Mouse (Mus musculus): ENCODE measurements around the gene Rbfox2. TPM values are rescaled to one million over a fixed set of nuclear protein-coding genes. Genes with fewer than 3 reads are reported as not detected.

Rbfox2 gene
- polyA plus RNA-seq, 1 experiment, result 1.3 TPM

- Histone ChIP-seq H3K4me3 (ENCODE audit: insufficient read depth, low read length) (no peak overlapping the region), H3K27ac (ENCODE audit: insufficient read depth, low read depth, low read length) (no peak overlapping the region), H3K4me1 (ENCODE audit: control insufficient read depth, insufficient read depth, low read length) (no peaks in the 10 kb centered on the region)
- no peak for TF ChIP-seq POLR2A (IDR thresholded peaks at IDR 0.05; ENCODE audit: borderline replicate concordance, low read depth, low read length)
- TF ChIP-seq CTCF (IDR thresholded peaks at IDR 0.05; ENCODE audit: low read depth, low read length), result no peak
Observed at GRCm38 (mm10) chr15:77090531-77090930, 216.3 kb downstream of the Rbfox2 start.

DNA sequence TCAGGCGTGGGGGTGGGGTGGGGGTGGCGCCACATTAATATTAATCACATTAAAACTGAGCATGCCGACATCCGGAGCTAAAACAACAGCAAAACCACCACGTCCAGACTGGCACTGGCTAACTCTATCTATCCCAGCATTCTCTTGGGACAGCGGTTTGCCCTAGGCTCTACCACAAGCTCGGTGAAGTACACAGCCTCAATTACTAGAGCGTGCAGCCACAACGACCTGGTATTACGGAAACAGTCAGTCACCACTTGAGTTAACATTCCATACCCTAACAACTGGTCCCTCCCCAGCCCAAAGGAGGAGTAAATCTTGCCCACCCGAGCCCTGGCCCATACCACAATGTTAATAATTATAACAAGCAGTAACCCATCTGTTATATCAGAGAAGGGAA is 217.6 kb downstream of the Rbfox2 start:
- no peak overlapping the region for H3K4me3 ChIP-seq (ENCODE audit: insufficient read depth, low read length)
- no peak overlapping the region for H3K27ac ChIP-seq (ENCODE audit: insufficient read depth, low read depth, low read length)
- no peaks in the 10 kb centered on the region for H3K4me1 ChIP-seq (ENCODE audit: control insufficient read depth, insufficient read depth, low read length)
- no peak for TF ChIP-seq POLR2A (IDR thresholded peaks at IDR 0.05; ENCODE audit: borderline replicate concordance, low read depth, low read length)
- no peak for TF ChIP-seq CTCF (IDR thresholded peaks at IDR 0.05; ENCODE audit: low read depth, low read length)

DNA sequence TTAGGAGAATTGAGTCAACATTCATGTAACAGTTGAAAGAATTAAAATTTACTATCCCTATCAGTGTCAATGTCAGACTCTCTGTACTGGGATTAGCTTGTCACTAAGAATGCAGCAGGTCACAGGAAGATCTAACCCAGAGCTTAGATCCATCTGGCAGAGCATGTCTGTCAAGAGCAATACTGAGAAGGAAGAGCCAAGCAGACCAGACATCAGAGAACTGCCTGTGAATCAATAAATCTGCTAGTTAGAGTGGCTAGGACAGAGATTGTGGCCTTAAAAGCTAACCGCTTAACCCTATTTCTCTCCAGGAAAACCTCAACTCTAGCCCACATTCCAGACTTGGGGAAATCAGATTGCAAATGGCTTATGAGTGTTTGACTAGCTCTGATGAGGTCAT is 220.3 kb downstream of the Rbfox2 start:
- TF ChIP-seq CTCF (IDR thresholded peaks at IDR 0.05; ENCODE audit: low read depth, low read length) (no peak), POLR2A (IDR thresholded peaks at IDR 0.05; ENCODE audit: borderline replicate concordance, low read depth, low read length) (no peak)
- Histone ChIP-seq H3K4me1 (ENCODE audit: control insufficient read depth, insufficient read depth, low read length) (no peaks in the 10 kb centered on the region), H3K27ac (ENCODE audit: insufficient read depth, low read depth, low read length) (no peak overlapping the region), H3K4me3 (ENCODE audit: insufficient read depth, low read length) (no peak overlapping the region)

DNA sequence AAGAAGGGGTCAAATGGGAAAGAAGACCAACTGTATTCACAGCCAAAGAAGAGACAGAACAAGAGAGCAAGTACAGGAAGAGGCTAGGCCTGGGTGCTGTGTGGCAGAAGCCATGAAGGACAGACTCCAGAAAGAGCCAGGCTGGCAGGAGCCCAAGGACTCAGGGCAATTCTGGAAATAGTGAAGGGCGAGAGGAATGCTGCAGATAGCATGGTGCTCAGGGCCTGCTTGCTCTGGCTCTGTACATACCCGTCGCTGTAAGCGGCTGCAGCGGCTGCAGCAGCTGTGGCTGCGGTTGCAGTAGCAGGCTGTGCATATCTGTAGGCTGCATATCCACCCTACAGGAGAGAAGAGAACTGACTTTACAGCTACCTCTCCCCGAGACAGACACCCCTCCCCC is 221.0 kb downstream of the Rbfox2 start:
- no peak for TF ChIP-seq POLR2A (IDR thresholded peaks at IDR 0.05; ENCODE audit: borderline replicate concordance, low read depth, low read length)
- no peak for TF ChIP-seq CTCF (IDR thresholded peaks at IDR 0.05; ENCODE audit: low read depth, low read length)
- H3K27ac ChIP-seq (ENCODE audit: insufficient read depth, low read depth, low read length), result no peak overlapping the region
- no peaks in the 10 kb centered on the region for H3K4me1 ChIP-seq (ENCODE audit: control insufficient read depth, insufficient read depth, low read length)
- no peak overlapping the region for H3K4me3 ChIP-seq (ENCODE audit: insufficient read depth, low read length)

- no peak overlapping the region for H3K4me3 ChIP-seq (ENCODE audit: insufficient read depth, low read length)
- no peaks in the 10 kb centered on the region for H3K4me1 ChIP-seq (ENCODE audit: control insufficient read depth, insufficient read depth, low read length)
- H3K27ac ChIP-seq (ENCODE audit: insufficient read depth, low read depth, low read length), result no peak overlapping the region
- TF ChIP-seq POLR2A (IDR thresholded peaks at IDR 0.05; ENCODE audit: borderline replicate concordance, low read depth, low read length), result no peak
- TF ChIP-seq CTCF (IDR thresholded peaks at IDR 0.05; ENCODE audit: low read depth, low read length), result no peak
Observed at GRCm38 (mm10) chr15:77081454-77081853, 225.3 kb downstream of the Rbfox2 start.

GRCm38 (mm10) chr15:77080684-77081254 is 226.0 kb downstream of the Rbfox2 start:
- TF ChIP-seq POLR2A (IDR thresholded peaks at IDR 0.05; ENCODE audit: borderline replicate concordance, low read depth, low read length) (no peak), CTCF (IDR thresholded peaks at IDR 0.05; ENCODE audit: low read depth, low read length) (no peak)
- no peak overlapping the region for H3K27ac ChIP-seq (ENCODE audit: insufficient read depth, low read depth, low read length)
- no peak overlapping the region for H3K4me3 ChIP-seq (ENCODE audit: insufficient read depth, low read length)
- H3K4me1 ChIP-seq (ENCODE audit: control insufficient read depth, insufficient read depth, low read length), result no peaks in the 10 kb centered on the region

- TF ChIP-seq CTCF (IDR thresholded peaks at IDR 0.05; ENCODE audit: low read depth, low read length) (no peak), POLR2A (IDR thresholded peaks at IDR 0.05; ENCODE audit: borderline replicate concordance, low read depth, low read length) (no peak)
- no peaks in the 10 kb centered on the region for H3K4me1 ChIP-seq (ENCODE audit: control insufficient read depth, insufficient read depth, low read length)
- H3K27ac ChIP-seq (ENCODE audit: insufficient read depth, low read depth, low read length), result no peak overlapping the region
- H3K4me3 ChIP-seq (ENCODE audit: insufficient read depth, low read length), result no peak overlapping the region
Observed at GRCm38 (mm10) chr15:77079890-77080361, 226.9 kb downstream of the Rbfox2 start.

GRCm38 (mm10) chr15:77079256-77079822 is 227.5 kb downstream of the Rbfox2 start:
- H3K4me3 ChIP-seq (ENCODE audit: insufficient read depth, low read length), result no peak overlapping the region
- no peaks in the 10 kb centered on the region for H3K4me1 ChIP-seq (ENCODE audit: control insufficient read depth, insufficient read depth, low read length)
- no peak overlapping the region for H3K27ac ChIP-seq (ENCODE audit: insufficient read depth, low read depth, low read length)
- TF ChIP-seq POLR2A (IDR thresholded peaks at IDR 0.05; ENCODE audit: borderline replicate concordance, low read depth, low read length) (no peak), CTCF (IDR thresholded peaks at IDR 0.05; ENCODE audit: low read depth, low read length) (no peak)

- Histone ChIP-seq H3K4me3 (ENCODE audit: insufficient read depth, low read length) (no peak overlapping the region), H3K27ac (ENCODE audit: insufficient read depth, low read depth, low read length) (no peak overlapping the region)
- TF ChIP-seq POLR2A (IDR thresholded peaks at IDR 0.05; ENCODE audit: borderline replicate concordance, low read depth, low read length), result no peak
Observed at GRCm38 (mm10) chr15:77078786-77079185, 228.0 kb downstream of the Rbfox2 start.

GRCm38 (mm10) chr15:77077906-77078305 is 228.9 kb downstream of the Rbfox2 start:
- TF ChIP-seq CTCF (IDR thresholded peaks at IDR 0.05; ENCODE audit: low read depth, low read length), result no peak
- no peak for TF ChIP-seq POLR2A (IDR thresholded peaks at IDR 0.05; ENCODE audit: borderline replicate concordance, low read depth, low read length)
- no peaks in the 10 kb centered on the region for H3K4me1 ChIP-seq (ENCODE audit: control insufficient read depth, insufficient read depth, low read length)
- no peak overlapping the region for H3K4me3 ChIP-seq (ENCODE audit: insufficient read depth, low read length)
- H3K27ac ChIP-seq (ENCODE audit: insufficient read depth, low read depth, low read length), result no peak overlapping the region

More at GRCm38 (mm10) chr15:77078786-77079185, 228.0 kb downstream of the Rbfox2 start:
- H3K4me1 ChIP-seq (ENCODE audit: control insufficient read depth, insufficient read depth, low read length), result no peaks in the 10 kb centered on the region

Data from bone marrow macrophage, adult 2 months (primary cell).